Mouse (Mus musculus) cerebellum, adult 9-11 months (tissue): ENCODE data around the gene Pold1.

Source experiments
- DNase-seq: peaks from one replicate; pipeline ENCODE4 v3.0.0; 2022

Gene Pold1

DNA sequence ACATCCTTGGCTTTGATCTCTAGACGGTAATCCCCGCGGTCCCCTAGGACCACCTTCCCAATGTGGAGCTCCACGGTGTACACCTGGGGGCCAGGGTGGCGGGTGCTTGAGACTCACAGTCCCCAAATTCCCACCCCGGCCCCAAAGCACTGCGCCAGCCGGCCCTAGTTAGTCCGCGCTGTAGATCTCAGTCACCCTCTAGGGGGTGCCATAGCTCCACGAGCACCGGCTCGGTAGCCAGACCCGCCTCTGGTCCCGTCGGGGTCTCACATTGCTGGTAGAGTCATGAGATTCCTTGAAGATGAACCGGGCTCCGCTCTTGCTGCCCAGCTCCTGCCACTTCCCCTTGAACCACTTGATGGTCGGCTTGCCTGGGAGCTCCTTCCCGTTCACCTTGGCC is 26.9 kb downstream of the Pold1 start:
- peak; percentile 62 for DNase-seq

DNA sequence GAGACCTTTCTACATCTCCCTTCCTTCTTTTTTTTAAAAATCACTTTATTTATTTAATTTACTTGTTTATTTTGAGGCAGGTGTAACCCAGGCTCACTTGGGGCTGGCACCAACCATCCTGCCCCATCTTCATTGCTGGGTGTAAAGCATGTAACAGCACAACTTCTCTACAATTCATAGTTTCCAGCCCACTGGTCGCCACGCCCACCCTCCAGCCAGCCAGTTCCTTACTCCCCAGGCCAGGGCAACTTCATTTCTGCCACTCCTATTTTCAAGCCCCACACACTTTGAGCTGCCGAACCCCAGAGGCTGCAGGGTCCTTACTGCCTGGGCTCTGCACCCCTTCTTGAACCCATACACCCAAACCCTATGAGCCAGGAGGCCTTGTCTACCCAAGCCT is 27.7 kb downstream of the Pold1 start:
- no peak for DNase-seq

DNA sequence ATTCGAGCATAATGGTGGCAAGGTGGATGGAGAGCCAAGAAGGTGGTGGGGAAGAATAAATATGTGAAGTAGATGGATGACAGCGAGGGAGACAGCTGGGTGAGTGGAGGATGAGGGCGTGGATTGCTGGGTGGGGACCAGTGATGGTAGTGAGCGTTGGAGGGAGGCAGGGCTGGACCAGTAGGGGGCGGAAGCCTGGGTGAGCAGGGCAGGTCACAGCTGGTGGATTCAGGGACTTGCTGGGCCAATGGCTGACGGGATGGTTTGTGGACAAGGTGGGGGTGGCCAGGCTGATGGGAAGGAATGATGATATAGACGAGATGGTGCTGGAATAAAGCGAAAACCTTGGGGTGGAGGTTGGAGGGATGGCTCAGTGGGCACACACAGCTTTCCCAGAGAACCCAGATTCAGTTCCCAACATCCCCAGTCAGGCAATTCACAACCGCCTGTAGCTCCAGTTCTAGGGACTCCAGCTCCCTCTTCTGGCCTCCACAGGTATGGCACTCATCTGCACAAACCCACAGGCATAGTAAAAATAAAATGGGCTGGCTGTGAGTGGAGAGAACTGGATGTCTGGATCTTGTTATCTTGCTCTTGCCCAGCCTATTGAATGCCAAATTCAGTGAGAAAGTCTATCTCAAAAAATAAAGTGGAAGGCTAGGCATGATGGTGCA is 29.3 kb downstream of the Pold1 start:
- no peak for DNase-seq

DNA sequence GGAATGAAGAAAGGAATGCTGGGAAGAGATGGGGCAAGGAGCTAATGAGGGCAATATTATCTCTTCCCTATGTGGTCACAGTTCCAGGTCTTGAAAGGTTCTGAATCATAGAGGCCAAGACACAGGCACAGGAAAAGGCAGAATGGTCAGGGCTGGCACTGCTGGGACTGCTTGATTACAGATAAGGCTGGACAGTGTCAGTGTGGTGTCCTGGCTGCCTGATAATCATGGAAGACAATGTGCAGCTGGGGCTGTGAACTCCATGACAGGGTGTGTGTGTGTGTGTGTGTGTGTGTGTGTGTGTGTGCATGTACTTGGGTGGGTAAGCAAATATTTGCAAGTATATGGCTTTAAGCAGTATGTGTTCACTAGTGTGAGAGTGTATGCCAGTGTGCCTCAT is 41.2 kb downstream of the Pold1 start:
- no peak for DNase-seq

DNA sequence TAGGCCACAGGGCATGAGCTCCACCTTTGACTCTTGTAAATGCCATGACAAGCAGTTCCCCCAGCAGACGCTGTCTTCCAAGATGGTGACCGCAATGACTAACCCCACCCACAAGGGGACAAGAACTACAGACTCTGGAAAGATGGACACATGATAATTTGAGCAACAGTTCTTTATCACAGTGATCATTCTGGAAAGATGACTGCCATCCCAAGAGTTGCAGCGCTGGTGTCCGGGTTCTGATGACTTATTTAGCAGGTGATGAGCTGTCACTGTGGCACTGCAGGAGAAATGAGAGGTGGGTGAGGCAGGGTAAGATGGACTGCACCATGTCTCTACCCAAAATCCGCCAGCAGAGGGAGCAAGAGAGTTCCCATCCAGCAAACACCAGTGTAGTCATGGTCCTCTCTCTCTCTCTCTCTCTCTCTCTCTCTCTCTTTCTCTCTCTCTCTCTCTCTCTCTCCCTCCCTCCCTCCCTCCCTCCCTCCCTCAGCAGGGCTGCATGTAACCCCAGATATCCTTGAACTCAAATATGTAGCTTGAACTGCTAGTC is 47.0 kb downstream of the Pold1 start:
- peak; percentile 69 for DNase-seq

DNA sequence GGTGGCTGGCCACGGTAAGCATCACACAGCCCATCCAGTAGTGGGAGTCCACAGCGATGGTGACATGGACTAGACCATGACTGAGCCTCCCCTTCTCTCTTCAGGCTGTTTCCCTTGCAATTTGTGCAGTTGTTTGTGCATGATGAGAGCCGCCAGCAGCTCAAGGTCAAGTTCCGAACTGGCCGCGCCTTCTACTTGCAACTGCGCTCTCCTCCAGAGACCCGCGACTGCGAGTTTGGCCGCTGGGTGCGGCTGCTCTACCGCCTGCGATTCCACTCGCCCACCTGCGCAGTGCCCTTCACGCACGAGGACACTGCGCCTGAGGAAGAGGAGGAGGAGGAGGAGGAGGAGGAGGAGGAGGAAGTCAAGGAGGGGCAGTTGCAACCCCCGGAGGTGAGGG is 48.6 kb downstream of the Pold1 start:
- DNase-seq: peak; percentile 33

DNA sequence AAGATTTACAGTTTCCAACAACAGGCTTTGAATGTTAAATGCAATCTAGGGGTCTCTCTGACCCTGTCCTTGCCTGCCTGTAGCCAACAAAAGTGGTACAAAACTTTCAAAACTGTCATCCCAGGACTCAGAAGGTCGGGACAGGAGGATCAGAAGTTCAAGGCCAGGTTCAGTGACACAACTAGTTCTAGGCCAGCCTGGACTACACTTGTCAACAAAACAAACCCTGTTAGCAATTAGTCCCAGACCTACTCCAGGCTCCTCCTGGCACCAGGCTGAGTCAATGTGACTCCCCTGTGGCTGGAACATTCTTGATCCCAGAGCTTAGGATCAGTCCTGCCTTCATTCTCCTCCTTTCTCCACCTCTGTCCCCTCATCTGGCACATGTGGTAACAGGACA is 49.7 kb downstream of the Pold1 start:
- DNase-seq: peak; percentile 29

DNA sequence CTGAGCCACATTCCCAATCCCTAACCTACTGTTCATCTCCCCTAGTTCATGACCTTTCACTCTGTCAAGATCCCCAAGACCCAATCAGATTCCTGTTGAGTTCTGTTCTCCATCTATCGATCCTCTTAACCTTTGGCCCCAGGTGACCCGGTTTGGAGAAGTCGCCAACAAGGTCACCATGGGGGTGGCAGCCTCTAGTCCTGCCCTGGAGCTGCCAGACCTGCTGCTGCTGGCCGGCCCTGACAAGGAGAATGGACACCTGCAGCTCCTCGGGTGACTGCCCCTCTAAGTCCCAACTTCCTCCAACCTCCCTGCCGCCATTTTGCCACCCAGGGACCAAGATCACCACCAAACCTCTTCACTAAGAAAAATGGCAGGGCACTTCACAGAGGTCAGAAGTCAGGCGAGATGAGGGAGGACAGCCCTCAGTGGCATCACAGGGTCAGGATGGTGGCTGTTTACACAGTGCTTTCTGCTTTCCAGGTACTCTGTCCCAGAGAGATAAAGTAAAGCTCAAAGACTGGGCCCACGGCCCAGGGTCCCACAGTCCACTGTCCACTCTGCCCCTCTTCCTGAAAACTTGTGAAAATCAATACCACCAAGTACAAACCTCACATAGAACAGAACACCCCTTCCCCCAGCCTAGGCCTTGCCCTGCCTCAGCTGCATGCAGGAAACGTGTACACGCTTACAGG is 51.1 kb downstream of the Pold1 start:
- peak; percentile 67 for DNase-seq

DNA sequence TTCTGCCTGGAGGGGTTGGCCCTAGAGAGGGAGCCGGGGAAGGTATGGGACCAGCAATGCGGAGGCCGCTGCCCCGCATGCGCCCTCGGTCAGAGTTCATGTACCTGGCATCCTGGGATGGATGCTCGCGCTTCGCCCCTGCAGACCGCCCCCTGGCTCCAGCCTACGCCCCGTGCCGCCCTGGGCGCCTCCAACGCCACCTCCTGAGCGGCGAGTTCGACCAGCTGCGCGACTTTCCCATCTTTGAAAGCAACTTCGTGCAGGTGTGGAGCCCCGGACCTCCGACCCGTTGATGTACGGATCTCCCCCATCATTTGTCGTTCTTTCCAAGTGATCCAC is 51.9 kb downstream of the Pold1 start:
- no peak for DNase-seq

DNA sequence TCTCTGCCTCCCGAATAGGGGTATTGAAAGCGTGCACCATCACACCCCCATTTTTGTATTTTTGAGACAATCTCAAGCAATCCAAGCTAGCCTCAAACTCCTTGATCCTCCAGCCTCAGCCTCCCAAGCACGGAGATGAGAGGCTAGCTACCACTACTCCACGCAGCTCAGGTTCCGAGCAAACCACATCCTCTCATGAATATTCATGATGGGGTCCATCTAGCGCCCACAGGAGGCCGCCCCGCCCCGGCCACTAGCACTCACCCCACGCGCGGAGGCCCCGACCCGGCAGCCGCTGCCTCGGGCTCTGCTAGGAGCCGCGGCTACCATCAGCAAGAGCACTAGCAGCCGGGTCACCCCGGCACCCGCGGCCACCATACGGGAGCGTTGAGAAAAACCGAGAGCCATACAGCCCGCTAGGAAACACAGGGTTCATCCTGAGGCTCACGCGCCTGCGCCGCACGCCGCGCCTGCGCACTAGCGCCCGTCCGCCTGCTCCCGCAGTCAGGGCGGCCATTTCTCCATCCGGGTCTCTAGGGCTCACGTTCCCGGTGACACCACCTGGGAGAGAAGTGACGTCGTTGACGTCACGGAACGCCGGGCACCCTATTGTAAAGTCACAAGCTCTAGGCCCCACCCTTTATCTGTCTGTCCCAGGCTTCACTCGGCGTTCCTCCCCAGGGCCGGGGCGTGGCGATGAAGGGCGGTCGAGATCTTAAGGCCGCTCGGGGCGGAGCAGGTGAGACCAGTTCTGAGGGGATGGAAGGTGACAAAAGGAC is 52.5 kb downstream of the Pold1 start, which contains the start of the genes Emc10 and Fam71e1:
Emc10 (minus strand) TSS at position 538 of the 779 bp plus-strand sequence.
Fam71e1 (plus strand) TSS at position 590 of the 779 bp plus-strand sequence.
- DNase-seq: peak; percentile 99

DNA sequence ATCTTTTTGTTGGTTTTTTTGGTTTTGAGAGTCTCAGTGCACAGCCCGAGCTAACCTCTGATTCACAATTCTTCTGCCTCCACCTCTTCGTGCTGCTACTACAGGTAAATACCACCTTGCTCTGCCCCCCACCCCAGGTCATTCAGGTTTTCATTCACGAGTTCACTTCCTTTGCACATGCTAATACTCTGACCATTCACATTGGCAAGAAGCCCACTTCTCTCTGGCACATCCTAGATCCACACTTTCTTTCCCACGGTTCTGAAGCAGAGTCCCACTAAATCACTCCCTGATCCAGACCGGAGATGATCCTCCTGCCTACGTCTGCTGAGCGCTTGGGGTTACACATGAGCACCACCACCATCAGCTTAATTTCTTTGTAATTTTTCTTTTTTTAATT is 53.6 kb downstream of the Pold1 start:
- DNase-seq: peak; percentile 63

DNA sequence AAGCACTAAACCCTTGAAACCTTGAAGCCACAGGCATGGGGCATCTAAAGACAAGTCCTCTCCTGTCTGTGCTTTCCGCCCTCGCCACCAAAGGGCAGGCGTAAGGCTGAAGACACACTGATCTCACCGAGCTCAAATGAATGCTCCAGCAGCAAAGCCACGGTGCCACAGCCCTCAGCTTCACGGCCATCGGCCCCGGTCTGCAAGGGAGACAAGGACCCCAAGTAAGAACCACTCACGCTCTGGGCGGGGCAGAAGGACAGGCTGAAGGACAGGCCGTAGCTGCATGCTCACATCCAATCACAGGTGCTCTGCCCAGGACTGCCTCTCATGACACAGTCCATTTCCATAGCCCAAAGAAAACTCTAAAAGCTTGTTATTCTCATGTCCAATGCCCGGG is 54.0 kb downstream of the Pold1 start:
- peak; percentile 54 for DNase-seq

DNA sequence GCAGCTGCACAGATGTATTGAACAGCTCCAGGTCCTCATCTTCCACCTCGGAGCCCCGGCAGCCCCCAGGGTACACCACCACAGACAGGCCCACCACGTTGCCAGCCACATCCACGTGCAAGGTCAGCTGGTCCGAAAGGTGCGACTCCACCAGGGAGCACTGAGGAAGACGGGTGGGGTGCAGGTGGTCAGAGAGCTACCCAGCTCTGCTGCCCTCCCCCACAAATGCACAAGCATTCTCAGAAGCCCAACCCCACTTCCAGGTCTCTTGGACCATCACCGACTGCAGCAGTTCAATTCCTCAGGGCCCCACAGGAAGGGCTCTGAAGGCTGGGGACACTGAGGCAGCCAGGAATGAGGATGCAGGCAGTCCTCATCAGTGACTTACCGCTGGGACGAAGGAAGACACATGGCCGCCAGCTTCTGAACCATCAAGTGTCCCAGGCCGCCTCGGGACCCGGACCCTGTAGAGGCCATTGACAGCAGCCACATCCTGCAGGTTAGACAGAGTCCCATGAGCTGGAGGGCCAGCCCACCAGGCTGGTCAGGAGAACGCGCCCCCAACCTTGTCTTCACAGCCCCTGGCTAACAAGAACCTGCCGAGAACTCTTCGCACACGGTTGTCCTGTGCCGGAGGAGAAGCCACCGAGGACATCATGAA is 56.4 kb downstream of the Pold1 start:
- no peak for DNase-seq

DNA sequence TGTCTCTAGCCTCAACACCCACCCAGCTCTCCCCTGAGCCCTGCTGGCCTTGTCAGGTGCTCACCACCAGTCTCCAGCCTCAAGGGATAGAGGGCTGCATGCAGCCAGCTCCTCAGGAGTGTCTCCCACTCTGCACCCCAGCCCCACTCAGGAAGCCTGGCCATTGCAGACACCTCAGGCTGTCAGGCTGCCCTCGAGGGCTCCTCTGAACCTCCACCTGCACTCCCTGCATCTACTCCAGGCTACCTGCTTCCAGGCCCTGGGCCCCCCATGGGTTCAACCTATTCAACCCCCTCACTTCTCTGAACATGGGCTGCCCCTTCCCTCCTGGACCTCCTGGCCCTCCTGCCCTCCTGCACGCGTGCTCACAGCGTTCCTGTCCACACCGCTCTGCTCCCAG is 57.3 kb downstream of the Pold1 start:
- DNase-seq: peak; percentile 35

DNA sequence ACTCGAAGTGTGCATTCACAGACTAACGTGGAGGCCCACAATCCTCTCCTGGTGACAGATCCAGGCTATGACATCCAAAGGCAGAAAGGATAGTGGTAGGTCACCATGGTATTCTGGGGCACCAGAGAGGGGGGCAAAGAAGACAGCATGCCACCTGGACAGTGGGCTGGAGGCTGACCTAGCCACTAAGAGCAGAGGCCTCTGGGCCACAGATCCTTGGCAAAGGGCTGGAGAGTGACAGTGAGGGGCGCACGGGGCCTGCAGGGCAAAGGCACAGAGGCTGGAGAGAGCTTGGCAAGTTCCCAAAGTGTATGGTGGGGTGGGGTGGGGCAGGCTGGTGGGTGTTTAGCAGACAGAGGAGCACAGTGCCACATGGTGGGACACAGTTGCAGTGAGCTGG is 58.4 kb downstream of the Pold1 start:
- DNase-seq: peak; percentile 34

DNA sequence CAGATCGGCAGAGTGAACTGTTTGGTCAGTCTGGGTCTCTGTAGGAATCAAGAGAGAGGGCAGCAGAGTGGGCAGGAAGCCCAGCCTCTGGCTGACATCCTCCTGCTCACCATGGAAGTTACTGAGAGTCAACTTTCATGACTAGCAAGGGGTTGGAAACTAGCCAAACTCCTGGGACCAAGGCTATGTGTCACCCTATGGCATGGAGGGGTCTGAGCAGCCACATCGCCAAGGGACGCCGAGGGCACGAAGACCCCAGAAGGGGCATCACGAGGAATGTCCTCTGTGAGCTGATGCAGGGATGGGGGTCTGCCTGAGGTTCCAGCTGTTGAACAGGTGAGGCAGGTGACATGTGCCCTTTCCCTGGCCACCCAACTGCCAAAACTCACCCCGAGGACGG is 60.1 kb downstream of the Pold1 start:
- peak; percentile 38 for DNase-seq

DNA sequence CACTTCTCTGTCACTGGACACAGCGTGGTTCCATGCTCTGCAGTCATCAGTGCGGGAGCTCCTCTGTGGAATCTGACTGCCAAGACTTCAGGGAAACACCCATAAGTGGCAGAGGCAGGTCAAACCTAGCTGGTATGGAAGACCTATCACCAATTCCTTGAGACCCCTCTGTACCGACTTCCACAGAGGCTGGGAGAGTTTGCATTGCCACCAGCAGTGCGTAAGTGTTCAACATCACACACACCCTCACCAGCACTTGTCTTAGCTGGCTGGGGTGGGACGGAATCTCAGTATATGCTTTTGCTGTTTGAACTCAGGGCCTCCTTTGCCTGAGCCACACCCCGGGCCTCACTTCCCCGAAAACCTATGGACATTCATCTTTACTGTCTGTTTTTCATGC is 60.7 kb downstream of the Pold1 start:
- no peak for DNase-seq

DNA sequence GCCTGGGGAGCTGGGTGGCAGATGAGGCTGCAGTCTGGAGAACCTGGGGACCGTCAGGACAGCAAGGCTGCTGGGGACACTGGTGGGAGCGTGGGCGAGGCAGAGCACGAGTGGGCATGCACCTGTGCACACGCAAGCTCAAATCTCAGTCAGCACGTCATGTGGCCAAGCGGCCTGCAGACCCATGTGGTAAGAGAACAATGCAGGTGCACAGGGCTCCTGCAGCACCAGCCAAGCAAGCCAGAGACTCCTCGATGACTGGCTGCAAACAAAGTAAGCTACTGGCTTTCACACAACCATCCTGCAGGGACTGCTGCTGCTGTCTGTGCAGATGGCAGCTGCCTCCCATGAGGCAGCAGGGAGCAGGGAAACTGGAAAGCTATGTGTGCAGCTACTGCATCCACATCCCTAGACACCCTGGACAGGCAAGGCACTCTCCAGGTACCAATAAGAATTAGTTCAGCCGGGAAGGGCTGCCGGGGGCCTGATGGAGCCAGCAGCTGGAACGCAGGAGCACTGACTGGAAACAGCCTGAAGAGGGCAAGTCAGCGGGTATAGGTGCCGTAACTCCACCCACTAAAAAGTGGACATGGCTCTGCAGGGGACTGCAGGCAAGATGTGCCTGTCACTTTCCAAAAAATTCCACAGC is 61.6 kb downstream of the Pold1 start:
- DNase-seq: peak; percentile 33

DNA sequence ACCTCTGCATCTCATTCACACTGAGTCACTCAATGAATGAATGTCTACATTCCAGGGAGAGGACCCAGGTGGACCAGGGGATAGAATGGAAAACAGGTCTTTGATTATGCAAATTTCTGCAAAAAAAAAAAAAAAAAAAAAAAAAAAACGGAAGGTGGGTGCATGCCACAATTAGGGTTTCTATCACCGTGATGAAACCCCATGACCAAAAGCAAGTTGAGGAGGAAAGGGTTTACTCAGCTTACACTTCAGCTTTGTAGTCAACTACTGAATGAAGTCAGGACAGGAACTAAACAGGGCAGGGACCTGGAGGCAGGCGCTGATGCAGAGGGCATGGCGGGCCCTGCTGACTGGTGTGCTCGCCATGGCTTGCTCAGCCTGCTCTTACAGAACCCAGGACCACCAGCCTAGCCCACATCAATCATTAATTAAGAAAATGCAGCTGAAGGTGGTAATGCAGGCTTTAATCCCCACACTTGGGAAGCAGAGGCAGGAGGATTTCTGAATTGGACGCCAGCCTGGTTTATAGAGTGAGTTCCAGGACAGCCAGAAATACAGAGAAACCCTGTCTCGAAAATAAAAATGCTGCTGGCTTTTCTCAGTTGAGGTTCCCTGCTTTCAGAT is 63.0 kb downstream of the Pold1 start:
- no peak for DNase-seq

DNA sequence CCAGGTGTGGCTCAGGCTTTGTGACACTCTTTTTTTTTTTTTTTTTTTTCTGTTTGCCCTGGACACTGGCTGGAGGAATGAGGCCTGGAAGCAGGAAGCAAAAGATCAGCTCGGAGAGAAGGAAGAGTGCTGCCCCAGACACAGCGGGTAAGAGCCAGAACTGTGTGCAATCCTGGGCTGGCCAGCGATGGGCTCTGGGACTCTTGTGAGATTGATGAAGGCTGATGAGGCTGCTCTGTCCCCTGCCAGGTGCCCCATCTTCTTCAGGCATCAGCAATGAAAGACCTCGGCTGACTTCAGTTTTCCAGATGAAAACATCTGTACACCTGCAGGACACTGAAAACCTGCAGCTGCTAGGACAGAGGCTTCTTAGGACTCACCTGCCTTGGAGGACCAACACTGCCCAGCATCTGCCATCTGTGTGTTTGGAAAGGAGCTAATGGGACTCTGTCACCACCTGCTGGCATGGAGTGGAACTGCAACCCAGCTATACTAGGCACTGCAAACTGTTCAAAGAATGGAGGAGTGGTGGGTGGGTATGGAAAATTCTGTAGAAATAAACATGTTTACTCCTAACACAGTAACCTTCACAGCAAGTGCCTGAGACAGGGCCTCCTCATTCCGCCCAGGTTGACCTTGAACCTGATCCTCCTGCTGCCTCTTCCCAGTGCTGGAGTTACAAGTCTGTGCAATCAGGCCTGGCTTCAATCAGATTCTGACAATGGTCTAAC is 63.6 kb downstream of the Pold1 start:
- peak; percentile 82 for DNase-seq

DNA sequence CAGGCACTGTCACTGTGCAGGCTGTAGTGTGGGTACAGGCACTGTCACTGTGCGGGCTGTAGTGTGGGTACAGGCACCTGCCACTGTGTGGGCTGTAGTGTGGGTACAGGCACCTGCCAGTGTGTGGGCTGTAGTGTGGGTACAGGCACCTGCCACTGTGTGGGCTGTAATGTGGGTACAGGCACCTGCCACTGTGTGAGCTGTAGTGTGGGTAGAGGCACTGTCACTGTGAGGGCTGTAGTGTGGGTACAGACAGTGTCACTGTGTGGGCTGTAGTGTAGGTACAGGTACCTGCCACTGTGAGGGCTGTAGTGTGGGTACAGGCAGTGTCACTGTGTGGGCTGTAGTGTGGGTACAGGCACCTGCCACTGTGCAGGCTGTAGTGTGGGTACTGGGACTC is 64.5 kb downstream of the Pold1 start:
- no peak for DNase-seq
